Mouse (Mus musculus) thymus, adult 2 months (tissue): ENCODE data around the gene Marc2.

Source experiments
- CTCF ChIP-seq: fragments of 200-500 bp; IDR thresholded peaks from 2 replicates; pipeline ENCODE4 v1.5.1; 2012; ENCODE audit warnings: mild to moderate bottlenecking, control low read depth, low read length, moderate library complexity, borderline replicate concordance; ENCODE audit not compliant: control insufficient read depth, poor library complexity, insufficient read depth; ENCODE audit errors: extremely low read depth
- POLR2A ChIP-seq: fragments of 200-500 bp; IDR thresholded peaks from 2 replicates; pipeline ENCODE4 v1.6.1; 2012; ENCODE audit warnings: mild to moderate bottlenecking, low read length, control low read depth, moderate library complexity; ENCODE audit not compliant: control insufficient read depth, poor library complexity, insufficient read depth; ENCODE audit errors: extremely low read depth

- TF ChIP-seq CTCF (no peak), POLR2A (no peak)
Measured at GRCm38 (mm10) chr1:184829897-184830296, 16.4 kb downstream of the Marc2 start.
